Mouse (Mus musculus): Measurements from ENCODE around the gene Hephl1. TPM values are rescaled to one million over a fixed set of nuclear protein-coding genes. Genes with fewer than 3 reads are reported as not detected.

The Hephl1 gene
- polyA plus RNA-seq, 1 experiment from 2014 or later: not detected

DNA sequence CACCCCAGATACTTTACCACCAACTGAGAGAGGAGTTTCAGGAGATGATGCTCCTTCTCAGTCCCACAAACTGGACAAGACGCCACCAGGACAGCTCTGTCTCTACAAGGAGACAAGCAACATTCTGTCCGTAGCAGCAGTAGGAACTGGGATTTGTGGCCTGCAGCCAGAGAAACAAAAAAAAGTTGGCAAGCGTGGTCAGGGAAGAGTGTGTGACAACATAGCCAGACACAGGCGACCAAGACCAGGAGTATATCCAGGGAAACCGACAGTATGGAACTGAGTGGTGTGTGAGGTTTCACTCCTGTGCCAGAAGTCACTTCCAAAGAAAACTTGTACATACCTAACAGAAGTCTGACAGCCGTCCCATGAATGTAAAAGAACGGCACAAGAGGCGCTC, 81.1 kb downstream of the Hephl1 start:
- ATAC-seq (ENCODE audit: insufficient number of reproducible peaks, insufficient read depth, low FRiP score, low read depth): peak; percentile 34
- no peak overlapping the region for H3K9ac ChIP-seq (ENCODE audit: low read length)
- 42% methylated on average over 8 of the region's 8 CpGs for WGBS
- H3K36me3 ChIP-seq (ENCODE audit: control insufficient read depth, insufficient read depth, low read length): no peaks in the 10 kb centered on the region
- no peaks in the 10 kb centered on the region for H3K27me3 ChIP-seq (ENCODE audit: control insufficient read depth, insufficient read depth, low read length)
- H3K4me3 ChIP-seq (ENCODE audit: control insufficient read depth in 1 of 2, insufficient read depth in 1 of 2, low read depth in 1 of 2, low read length in 2 of 2): no peak overlapping the region
- H3K4me2 ChIP-seq (ENCODE audit: low read length): no peak overlapping the region
- H3K27ac ChIP-seq (replicated peaks in 1 of 2; ENCODE audit: control insufficient read depth in 1 of 2, insufficient read depth in 1 of 2, low read depth in 2 of 2, low read length in 2 of 2): peak overlapping the region in 1 of 2 experiments; percentile 31; a peak in 2 of 4 replicates
- peaks cover 7 to 11% of the 10 kb centered on the region in 2 experiments; a peak in 2 of 4 replicates for H3K4me1 ChIP-seq (ENCODE audit: control insufficient read depth in 2 of 2, insufficient read depth in 2 of 2, low read length in 2 of 2)
- H3K9me3 ChIP-seq (ENCODE audit: control insufficient read depth, low read length): no peaks in the 10 kb centered on the region

DNA sequence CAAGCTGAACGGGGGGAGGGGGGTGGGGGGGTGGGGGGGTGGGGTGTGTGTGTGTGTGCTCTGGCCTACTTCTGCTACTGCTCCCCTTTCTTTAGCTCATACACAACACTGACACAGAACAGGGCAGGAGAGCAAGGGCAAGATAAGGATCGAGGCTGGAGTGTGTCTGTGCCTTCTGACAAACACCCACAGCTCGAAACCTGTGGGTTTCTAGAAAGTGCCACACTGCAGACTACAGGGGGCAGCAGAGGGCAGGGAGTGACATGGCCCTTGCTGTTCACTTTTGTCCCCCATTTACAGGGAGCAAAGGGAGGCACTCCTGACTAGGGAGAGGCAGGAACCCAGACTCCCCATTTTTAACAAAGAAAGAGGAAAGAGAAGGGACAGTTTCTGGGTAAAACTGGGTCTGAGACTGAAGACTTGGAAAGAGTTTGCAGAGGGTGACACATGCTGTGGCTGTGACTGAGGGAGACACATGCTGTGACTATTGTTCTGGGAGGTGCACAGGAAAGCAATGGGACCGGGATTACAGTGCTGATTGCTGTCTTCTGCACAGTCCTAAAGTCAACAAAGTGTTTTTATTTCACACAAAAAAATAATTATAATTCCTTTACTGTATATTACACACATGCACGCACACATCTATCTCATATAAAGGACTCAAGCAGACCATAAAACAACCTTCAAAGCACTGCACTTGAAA, 82.7 kb downstream of the Hephl1 start:
- H3K36me3 ChIP-seq (ENCODE audit: control insufficient read depth, insufficient read depth, low read length): no peaks in the 10 kb centered on the region
- no peaks in the 10 kb centered on the region for H3K27me3 ChIP-seq (ENCODE audit: control insufficient read depth, insufficient read depth, low read length)
- ATAC-seq (ENCODE audit: insufficient number of reproducible peaks, insufficient read depth, low FRiP score, low read depth): no peak
- 43% methylated on average over 4 of the region's 5 CpGs for WGBS
- no peak overlapping the region for H3K4me2 ChIP-seq (ENCODE audit: low read length)
- no peaks in the 10 kb centered on the region for H3K9me3 ChIP-seq (ENCODE audit: control insufficient read depth, low read length)
- H3K9ac ChIP-seq (ENCODE audit: low read length): no peak overlapping the region
- H3K4me1 ChIP-seq (ENCODE audit: control insufficient read depth in 2 of 2, insufficient read depth in 2 of 2, low read length in 2 of 2): peaks cover 2 to 10% of the 10 kb centered on the region in 2 experiments; a peak in 2 of 4 replicates
- H3K4me3 ChIP-seq (ENCODE audit: control insufficient read depth in 1 of 2, insufficient read depth in 1 of 2, low read depth in 1 of 2, low read length in 2 of 2): no peak overlapping the region
- no peak overlapping the region for H3K27ac ChIP-seq (replicated peaks in 1 of 2; ENCODE audit: control insufficient read depth in 1 of 2, insufficient read depth in 1 of 2, low read depth in 2 of 2, low read length in 2 of 2)

DNA sequence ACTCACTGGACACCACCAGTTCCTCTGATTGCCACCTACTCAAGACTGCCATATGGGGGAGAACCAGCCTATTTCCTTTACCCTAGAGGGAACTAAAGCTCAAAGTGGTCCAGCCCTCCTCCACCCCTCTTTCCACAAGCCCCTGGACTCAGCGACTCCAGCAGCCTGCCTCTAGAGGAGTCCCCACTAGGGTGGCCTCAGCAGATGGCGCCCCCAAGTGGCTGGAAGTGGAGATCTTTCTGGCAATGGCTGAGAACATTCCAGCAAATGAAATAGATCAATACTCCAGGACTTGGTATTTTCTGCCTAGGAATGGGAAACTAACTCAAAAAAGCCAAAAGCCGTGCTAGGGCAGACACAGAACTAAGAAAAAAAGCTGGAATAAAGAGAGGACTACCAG, 84.2 kb downstream of the Hephl1 start:
- Histone ChIP-seq H3K9ac (ENCODE audit: low read length) (no peak overlapping the region), H3K4me2 (ENCODE audit: low read length) (no peak overlapping the region), H3K27me3 (ENCODE audit: control insufficient read depth, insufficient read depth, low read length) (no peaks in the 10 kb centered on the region), H3K9me3 (ENCODE audit: control insufficient read depth, low read length) (no peaks in the 10 kb centered on the region), H3K4me1 (ENCODE audit: control insufficient read depth in 2 of 2, insufficient read depth in 2 of 2, low read length in 2 of 2) (peaks cover 2 to 6% of the 10 kb centered on the region in 2 experiments; a peak in 2 of 4 replicates), H3K36me3 (ENCODE audit: control insufficient read depth, insufficient read depth, low read length) (no peaks in the 10 kb centered on the region), H3K27ac (replicated peaks in 1 of 2; ENCODE audit: control insufficient read depth in 1 of 2, insufficient read depth in 1 of 2, low read depth in 2 of 2, low read length in 2 of 2) (no peak overlapping the region), H3K4me3 (ENCODE audit: control insufficient read depth in 1 of 2, insufficient read depth in 1 of 2, low read depth in 1 of 2, low read length in 2 of 2) (no peak overlapping the region)
- WGBS: 68% methylated on average over 3 of the region's 3 CpGs
- no peak for ATAC-seq (ENCODE audit: insufficient number of reproducible peaks, insufficient read depth, low FRiP score, low read depth)

DNA sequence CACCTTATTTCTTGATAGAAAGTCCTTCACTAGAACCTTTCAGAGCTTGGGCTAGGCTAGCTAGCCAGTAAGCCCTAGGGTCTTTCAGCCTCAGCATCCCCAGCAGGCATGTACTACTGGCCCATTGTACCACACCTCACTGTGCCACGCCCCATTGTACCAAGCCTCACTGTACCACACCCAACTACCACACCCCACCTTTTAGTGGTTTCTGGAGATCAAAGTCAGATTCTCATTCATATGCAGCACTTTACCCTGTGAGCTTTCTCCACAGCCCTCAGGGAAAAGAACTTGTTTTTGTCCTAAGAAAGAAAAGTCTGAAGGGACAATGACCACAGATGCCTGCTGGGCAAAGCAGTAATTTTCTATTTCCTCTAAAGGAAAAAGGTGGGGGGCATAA, 88.9 kb downstream of the Hephl1 start:
- Histone ChIP-seq H3K4me2 (ENCODE audit: low read length) (no peak overlapping the region), H3K4me3 (ENCODE audit: control insufficient read depth in 1 of 2, insufficient read depth in 1 of 2, low read depth in 1 of 2, low read length in 2 of 2) (no peak overlapping the region), H3K27ac (replicated peaks in 1 of 2; ENCODE audit: control insufficient read depth in 1 of 2, insufficient read depth in 1 of 2, low read depth in 2 of 2, low read length in 2 of 2) (no peak overlapping the region), H3K9me3 (ENCODE audit: control insufficient read depth, low read length) (no peaks in the 10 kb centered on the region), H3K9ac (ENCODE audit: low read length) (no peak overlapping the region), H3K27me3 (ENCODE audit: control insufficient read depth, insufficient read depth, low read length) (no peaks in the 10 kb centered on the region), H3K4me1 (ENCODE audit: control insufficient read depth in 2 of 2, insufficient read depth in 2 of 2, low read length in 2 of 2) (no peaks in the 10 kb centered on the region), H3K36me3 (ENCODE audit: control insufficient read depth, insufficient read depth, low read length) (no peaks in the 10 kb centered on the region)
- 84% methylated on average over 1 of the region's 1 CpGs for WGBS
- ATAC-seq (ENCODE audit: insufficient number of reproducible peaks, insufficient read depth, low FRiP score, low read depth): no peak

DNA sequence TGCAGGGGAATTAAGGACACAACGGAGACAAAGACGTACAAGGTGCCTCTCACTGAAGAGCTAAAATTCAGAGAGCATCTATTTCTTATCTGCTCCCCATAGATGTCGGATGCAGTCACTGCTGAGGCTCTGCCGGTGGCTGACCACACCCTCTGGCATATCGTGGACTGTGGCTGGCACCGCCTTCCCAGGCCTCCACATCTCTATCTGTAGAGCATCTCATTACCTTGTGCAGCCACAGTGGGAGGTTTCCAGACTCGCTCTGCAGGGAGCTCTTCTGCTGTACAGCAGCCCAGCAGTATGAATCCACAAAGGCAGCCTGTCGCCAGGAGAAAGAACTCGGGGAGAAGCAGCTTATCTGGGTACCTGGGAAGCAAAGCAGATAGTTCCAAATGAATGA, 90.8 kb downstream of the Hephl1 start:
- Histone ChIP-seq H3K27ac (replicated peaks in 1 of 2; ENCODE audit: control insufficient read depth in 1 of 2, insufficient read depth in 1 of 2, low read depth in 2 of 2, low read length in 2 of 2) (no peak overlapping the region), H3K4me1 (ENCODE audit: control insufficient read depth in 2 of 2, insufficient read depth in 2 of 2, low read length in 2 of 2) (no peaks in the 10 kb centered on the region), H3K9me3 (ENCODE audit: control insufficient read depth, low read length) (no peaks in the 10 kb centered on the region), H3K27me3 (ENCODE audit: control insufficient read depth, insufficient read depth, low read length) (no peaks in the 10 kb centered on the region), H3K4me2 (ENCODE audit: low read length) (no peak overlapping the region), H3K9ac (ENCODE audit: low read length) (no peak overlapping the region), H3K4me3 (ENCODE audit: control insufficient read depth in 1 of 2, insufficient read depth in 1 of 2, low read depth in 1 of 2, low read length in 2 of 2) (no peak overlapping the region), H3K36me3 (ENCODE audit: control insufficient read depth, insufficient read depth, low read length) (no peaks in the 10 kb centered on the region)
- WGBS: 53% methylated on average over 9 of the region's 9 CpGs
- ATAC-seq (ENCODE audit: insufficient number of reproducible peaks, insufficient read depth, low FRiP score, low read depth): no peak

DNA sequence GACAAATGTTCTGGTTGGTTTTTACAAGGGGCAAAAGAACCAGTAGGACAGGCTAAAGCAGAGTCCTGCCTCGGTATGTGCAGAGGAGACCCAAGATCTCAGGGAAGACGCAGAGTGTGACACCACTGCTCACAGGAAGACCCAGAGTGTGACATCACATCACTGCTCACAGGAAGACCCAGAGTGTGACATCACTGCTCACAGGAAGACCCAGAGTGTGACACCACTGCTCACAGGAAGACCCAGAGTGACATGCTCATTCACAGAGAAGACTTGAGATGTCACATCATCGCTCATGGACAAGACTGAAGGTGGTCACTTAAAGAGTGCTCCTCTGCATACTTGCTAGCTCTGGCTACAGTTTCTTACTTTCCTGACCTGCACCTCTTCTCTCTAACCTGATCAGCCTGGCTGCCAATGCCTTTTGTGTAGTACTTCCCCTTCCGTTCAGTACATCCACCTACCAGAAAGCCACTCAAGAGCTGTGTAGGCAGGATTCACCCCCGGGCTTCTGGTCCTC, 91.3 kb downstream of the Hephl1 start:
- Histone ChIP-seq H3K9me3 (ENCODE audit: control insufficient read depth, low read length) (no peaks in the 10 kb centered on the region), H3K27me3 (ENCODE audit: control insufficient read depth, insufficient read depth, low read length) (no peaks in the 10 kb centered on the region), H3K4me2 (ENCODE audit: low read length) (no peak overlapping the region), H3K36me3 (ENCODE audit: control insufficient read depth, insufficient read depth, low read length) (no peaks in the 10 kb centered on the region), H3K4me1 (ENCODE audit: control insufficient read depth in 2 of 2, insufficient read depth in 2 of 2, low read length in 2 of 2) (no peaks in the 10 kb centered on the region), H3K9ac (ENCODE audit: low read length) (no peak overlapping the region), H3K27ac (replicated peaks in 1 of 2; ENCODE audit: control insufficient read depth in 1 of 2, insufficient read depth in 1 of 2, low read depth in 2 of 2, low read length in 2 of 2) (no peak overlapping the region), H3K4me3 (ENCODE audit: control insufficient read depth in 1 of 2, insufficient read depth in 1 of 2, low read depth in 1 of 2, low read length in 2 of 2) (no peak overlapping the region)
- no peak for ATAC-seq (ENCODE audit: insufficient number of reproducible peaks, insufficient read depth, low FRiP score, low read depth)
- 83% methylated on average over 5 of the region's 5 CpGs for WGBS

DNA sequence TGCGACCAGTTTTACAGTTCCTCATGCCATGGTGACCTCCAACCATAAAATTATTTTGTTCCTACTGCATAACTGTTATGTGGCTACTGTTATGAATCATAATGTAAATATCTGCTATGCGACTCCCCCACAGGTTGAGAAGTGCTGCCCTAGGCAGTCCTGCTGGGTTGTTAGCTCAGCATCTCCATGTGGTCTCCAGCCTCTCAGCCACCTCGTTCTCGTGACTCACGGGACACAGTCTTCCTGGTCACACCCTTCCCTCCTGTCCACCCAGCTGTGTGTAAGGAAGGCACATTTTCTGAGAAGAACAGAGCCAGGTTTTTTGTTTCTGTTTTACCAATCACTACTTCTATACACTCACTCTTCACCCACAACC, 93.2 kb downstream of the Hephl1 start:
- no peaks in the 10 kb centered on the region for H3K36me3 ChIP-seq (ENCODE audit: control insufficient read depth, insufficient read depth, low read length)
- H3K9me3 ChIP-seq (ENCODE audit: control insufficient read depth, low read length): no peaks in the 10 kb centered on the region
- 81% methylated on average over 5 of the region's 5 CpGs for WGBS
- H3K9ac ChIP-seq (ENCODE audit: low read length): no peak overlapping the region
- no peak for ATAC-seq (ENCODE audit: insufficient number of reproducible peaks, insufficient read depth, low FRiP score, low read depth)
- no peak overlapping the region for H3K4me2 ChIP-seq (ENCODE audit: low read length)
- no peak overlapping the region for H3K4me3 ChIP-seq (ENCODE audit: control insufficient read depth in 1 of 2, insufficient read depth in 1 of 2, low read depth in 1 of 2, low read length in 2 of 2)
- H3K27me3 ChIP-seq (ENCODE audit: control insufficient read depth, insufficient read depth, low read length): 0 out of 2 replicates have a peak, but pooled peaks cover 4% of the 10 kb centered on the region
- H3K27ac ChIP-seq (replicated peaks in 1 of 2; ENCODE audit: control insufficient read depth in 1 of 2, insufficient read depth in 1 of 2, low read depth in 2 of 2, low read length in 2 of 2): no peak overlapping the region
- no peaks in the 10 kb centered on the region for H3K4me1 ChIP-seq (ENCODE audit: control insufficient read depth in 2 of 2, insufficient read depth in 2 of 2, low read length in 2 of 2)
